25 mouse cellular contexts compared by ENCODE assay signal in the genomic region with DNA sequence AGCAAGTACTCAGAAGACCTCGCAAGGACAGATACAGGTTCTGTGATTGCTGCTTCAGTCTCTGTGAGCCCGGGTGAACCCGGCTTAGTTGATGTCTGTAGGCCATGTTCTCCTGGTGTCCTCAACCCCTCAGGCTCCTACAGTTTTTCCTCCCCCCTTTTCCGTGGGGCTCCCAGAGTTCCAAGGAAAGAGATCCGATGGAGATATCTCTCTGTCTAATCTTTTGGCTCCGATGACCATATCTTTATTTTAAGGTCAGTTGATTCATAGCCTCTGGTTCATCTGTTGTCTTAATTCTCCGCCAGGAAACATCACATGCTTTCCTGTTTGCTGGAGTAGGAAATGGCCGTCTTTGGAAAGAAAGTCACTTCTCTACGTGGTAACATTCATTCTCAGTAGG. TPM values are rescaled to one million over a fixed set of nuclear protein-coding genes. Genes with fewer than 3 reads are reported as not detected.
DNase-seq lines count a peak whose midpoint lies in the region; ATAC-seq and TF ChIP-seq lines count a peak whose summit lies in the region.
"Had no signal": no experiment of that assay in that cellular context is flagged by ENCODE, and none has a peak within 500 bp of the region (broad histone marks: within the 10 kb centered on the region; RNA-seq: fewer than 3 reads in every experiment).

No protein-coding gene starts in this region.

- ATAC-seq in kidney, postnatal 0 days (replicated peaks; ENCODE audit: low FRiP score, low read depth), result no peak
- ATAC-seq in lung, postnatal 0 days, result peak; percentile 31; the same call in 1 of the 2 replicates
- no peak for ATAC-seq in hindbrain, postnatal 0 days
- ATAC-seq: activated CD4-positive, CD25-positive, alpha-beta regulatory T cell, adult 4 months; forebrain, postnatal 0 days; intestine, postnatal 0 days; Patski had no signal

- H3K27ac ChIP-seq in kidney, postnatal 0 days, result peak overlapping the region; percentile 19; the same call in 1 of the 2 replicates
- peak overlapping the region; percentile 72 for H3K27ac ChIP-seq in lung, postnatal 0 days (ENCODE audit: low read length)
- no peak overlapping the region for H3K27ac ChIP-seq in hindbrain, postnatal 0 days
- H3K27ac ChIP-seq: embryonic facial prominence, embryonic 13.5 days; heart, embryonic 13.5 days; hindbrain, embryonic 13.5 days; limb, embryonic 15.5 days; lung, embryonic 15.5 days; stomach, postnatal 0 days had no signal

- no peaks in the 10 kb centered on the region; the same call in 1 of the 2 replicates for H3K4me1 ChIP-seq in kidney, postnatal 0 days (replicated peaks; ENCODE audit: insufficient read depth, low read length)
- no peaks in the 10 kb centered on the region for H3K4me1 ChIP-seq in lung, postnatal 0 days (ENCODE audit: insufficient read depth, low read depth, low read length)
- H3K4me1 ChIP-seq in hindbrain, postnatal 0 days (ENCODE audit: insufficient read depth, low read length), result no peaks in the 10 kb centered on the region

- H3K9ac ChIP-seq in kidney, postnatal 0 days (ENCODE audit: low read depth, low read length), result no peak overlapping the region
- no peak overlapping the region for H3K9ac ChIP-seq in lung, postnatal 0 days (replicated peaks; ENCODE audit: low read depth)
- H3K9ac ChIP-seq in hindbrain, postnatal 0 days (replicated peaks; ENCODE audit: low read length), result no peak overlapping the region
- H3K9ac ChIP-seq: embryonic facial prominence, embryonic 13.5 days; forebrain, postnatal 0 days; heart, embryonic 13.5 days; hindbrain, embryonic 13.5 days; limb, embryonic 15.5 days; lung, embryonic 15.5 days had no signal

- DNase-seq in heart, adult 9 months (ENCODE audit: low spot score in 2 of 2), result peak; percentile 57 to 81
- no peak for DNase-seq in heart, postnatal 25 days (ENCODE audit: low spot score)
- DNase-seq in heart, postnatal 36 days, result peak; percentile 29 to 35
- peak; percentile 55 for DNase-seq in kidney, postnatal 0 days (ENCODE audit: low spot score)
- DNase-seq in lung, postnatal 0 days (ENCODE audit: low spot score), result peak; percentile 68
- DNase-seq in cerebellum, adult 9-10 months, result no peak
- DNase-seq in hindbrain, postnatal 0 days (ENCODE audit: low spot score), result no peak
- DNase-seq: cerebellum, adult 9-11 months; forebrain, postnatal 0 days; layer of hippocampus, adult 9-11 months; right cerebral cortex, adult 18-20 months; thymus, postnatal 25 days had no signal

- TF ChIP-seq EP300 in lung, postnatal 0 days (IDR thresholded peaks at IDR 0.05), result peak; percentile 90

- H3K27me3 ChIP-seq in kidney, postnatal 0 days (ENCODE audit: insufficient read depth, low read length), result peaks cover 5% of the 10 kb centered on the region; the same call in 1 of the 2 replicates
- no peaks in the 10 kb centered on the region; the same call in 1 of the 2 replicates for H3K27me3 ChIP-seq in lung, postnatal 0 days (replicated peaks; ENCODE audit: insufficient read depth, low read length)
- H3K27me3 ChIP-seq in hindbrain, postnatal 0 days (ENCODE audit: insufficient read depth, low read length), result peaks cover 18% of the 10 kb centered on the region

- no peaks in the 10 kb centered on the region for H3K36me3 ChIP-seq in kidney, postnatal 0 days (ENCODE audit: insufficient read depth, low read length)
- H3K36me3 ChIP-seq in lung, postnatal 0 days (ENCODE audit: insufficient read depth, low read length), result no peaks in the 10 kb centered on the region
- H3K36me3 ChIP-seq in hindbrain, postnatal 0 days (ENCODE audit: insufficient read depth, low read length), result no peaks in the 10 kb centered on the region
- H3K36me3 ChIP-seq: embryonic facial prominence, embryonic 13.5 days; hindbrain, embryonic 13.5 days; limb, embryonic 15.5 days; lung, embryonic 15.5 days had no signal

- intact Hi-C loops in heart, postnatal 25 days (cut with DNase I), result no loop called here
- intact Hi-C loops in heart, postnatal 36 days (cut with DNase I), result no loop called here

- H3K4me2 ChIP-seq in kidney, postnatal 0 days (ENCODE audit: low read length), result peak overlapping the region; percentile 13; the same call in 1 of the 2 replicates
- H3K4me2 ChIP-seq in lung, postnatal 0 days (replicated peaks; ENCODE audit: low read depth, low read length), result no peak overlapping the region; the same call in 1 of the 2 replicates
- H3K4me2 ChIP-seq in hindbrain, postnatal 0 days (ENCODE audit: low read depth, low read length), result no peak overlapping the region
- H3K4me2 ChIP-seq: embryonic facial prominence, embryonic 13.5 days; heart, embryonic 13.5 days; hindbrain, embryonic 13.5 days; limb, embryonic 15.5 days; lung, embryonic 15.5 days had no signal

- no peak for TF ChIP-seq CTCF in kidney, postnatal 0 days (IDR thresholded peaks at IDR 0.05; ENCODE audit: low read depth)
- no peak for TF ChIP-seq CTCF in lung, postnatal 0 days (IDR thresholded peaks at IDR 0.05)
- no peak for TF ChIP-seq CTCF in hindbrain, postnatal 0 days (IDR thresholded peaks at IDR 0.05; ENCODE audit: low read depth)

- WGBS in kidney, postnatal 0 days, result 60% methylated on average over 9 of the region's 9 CpGs
- WGBS in lung, postnatal 0 days, result 63% methylated on average over 9 of the region's 9 CpGs
- 85% methylated on average over 9 of the region's 9 CpGs for WGBS in hindbrain, postnatal 0 days

- H3K4me3 ChIP-seq in kidney, postnatal 0 days (replicated peaks; ENCODE audit: low read depth, low read length), result no peak overlapping the region
- no peak overlapping the region for H3K4me3 ChIP-seq in lung, postnatal 0 days (ENCODE audit: low read depth, low read length)
- no peak overlapping the region for H3K4me3 ChIP-seq in hindbrain, postnatal 0 days (ENCODE audit: low read length)
- H3K4me3 ChIP-seq: embryonic facial prominence, embryonic 13.5 days; heart, embryonic 13.5 days; hindbrain, embryonic 13.5 days; limb, embryonic 15.5 days; lung, embryonic 15.5 days had no signal

- H3K9me3 ChIP-seq in kidney, postnatal 0 days (replicated peaks; ENCODE audit: low read length), result no peaks in the 10 kb centered on the region
- H3K9me3 ChIP-seq in lung, postnatal 0 days (ENCODE audit: low read length), result no peaks in the 10 kb centered on the region
- H3K9me3 ChIP-seq in hindbrain, postnatal 0 days (ENCODE audit: low read length), result no peaks in the 10 kb centered on the region
- H3K9me3 ChIP-seq: embryonic facial prominence, embryonic 13.5 days; heart, embryonic 13.5 days; hindbrain, embryonic 13.5 days; limb, embryonic 15.5 days; lung, embryonic 15.5 days had no signal

RNA-seq across cellular contexts. Expression of a gene that starts 2.1 kb away (rescaled TPM):
- 10 to 100 TPM; 60.8 to 70.3 TPM for total RNA-seq in heart, postnatal 25 days (2021)
- total RNA-seq in heart, postnatal 36 days (2021), result 10 to 100 TPM; 62.8 to 83.5 TPM
- 19.5 and 21.1 TPM in 2 replicates for polyA plus RNA-seq in kidney, postnatal 0 days (2015; fragmentation: Nextera tagmentation; extraction: Ambion mirVana)
- polyA plus RNA-seq in lung, postnatal 0 days (2015; fragmentation: Nextera tagmentation; extraction: Ambion mirVana), result 25.8 and 29.9 TPM in 2 replicates
- total RNA-seq in hindbrain, postnatal 0 days (2014; rRNA removed), result 1.8 and 2.2 TPM in 2 replicates
- 2.1 and 2.4 TPM in 2 replicates for polyA plus RNA-seq in hindbrain, postnatal 0 days (2015; fragmentation: Nextera tagmentation; extraction: Ambion mirVana)
- polyA plus RNA-seq: Patski had no signal

RNA-seq across cellular contexts. Expression of a gene that starts 38.7 kb away (rescaled TPM):
- 100 to 1,000 TPM; 172 to 215 TPM for total RNA-seq in heart, postnatal 25 days (2021)
- 100 to 1,000 TPM; 182 to 201 TPM for total RNA-seq in heart, postnatal 36 days (2021)
- 6.1 and 7.1 TPM in 2 replicates for polyA plus RNA-seq in kidney, postnatal 0 days (2015; fragmentation: Nextera tagmentation; extraction: Ambion mirVana)
- polyA plus RNA-seq in lung, postnatal 0 days (2015; fragmentation: Nextera tagmentation; extraction: Ambion mirVana), result 20.6 and 22.0 TPM in 2 replicates
- 0.42 and 4.5 TPM in 2 replicates for total RNA-seq in hindbrain, postnatal 0 days (2014; rRNA removed)
- polyA plus RNA-seq in hindbrain, postnatal 0 days (2015; fragmentation: Nextera tagmentation; extraction: Ambion mirVana), result 2.4 and 3.4 TPM in 2 replicates
- total RNA-seq: megakaryocyte-erythroid progenitor cell, adult 5-6 weeks had no signal
- polyA plus RNA-seq: activated CD4-positive, CD25-positive, alpha-beta regulatory T cell, adult 4 months; Patski had no signal

RNA-seq across cellular contexts. Expression of a gene that starts 40.8 kb away (rescaled TPM):
- total RNA-seq in heart, postnatal 25 days (2021), result 10 to 100 TPM; 12.1 to 14.5 TPM
- 10 to 100 TPM; 11.3 to 13.3 TPM for total RNA-seq in heart, postnatal 36 days (2021)
- 23.7 and 24.0 TPM in 2 replicates for polyA plus RNA-seq in kidney, postnatal 0 days (2015; fragmentation: Nextera tagmentation; extraction: Ambion mirVana)
- polyA plus RNA-seq in lung, postnatal 0 days (2015; fragmentation: Nextera tagmentation; extraction: Ambion mirVana), result 9.5 and 10.8 TPM in 2 replicates
- 23.5 and 34.2 TPM in 2 replicates for total RNA-seq in hindbrain, postnatal 0 days (2014; rRNA removed)
- 26.0 and 27.2 TPM in 2 replicates for polyA plus RNA-seq in hindbrain, postnatal 0 days (2015; fragmentation: Nextera tagmentation; extraction: Ambion mirVana)

RNA-seq across cellular contexts. Expression of a gene that starts 42.6 kb away (rescaled TPM):
- total RNA-seq in heart, postnatal 25 days (2021), result 1 to 10 TPM; 1.1 to 1.5 TPM
- 1 to 10 TPM in 1 of 2 experiments, under 1 TPM in 1; 0.92 to 1.4 TPM for total RNA-seq in heart, postnatal 36 days (2021)
- polyA plus RNA-seq in kidney, postnatal 0 days (2015; fragmentation: Nextera tagmentation; extraction: Ambion mirVana), result 9.4 and 11.5 TPM in 2 replicates
- 2.2 and 3.1 TPM in 2 replicates for polyA plus RNA-seq in lung, postnatal 0 days (2015; fragmentation: Nextera tagmentation; extraction: Ambion mirVana)
- total RNA-seq in hindbrain, postnatal 0 days (2014; rRNA removed), result 1.5 and 3.2 TPM in 2 replicates
- polyA plus RNA-seq in hindbrain, postnatal 0 days (2015; fragmentation: Nextera tagmentation; extraction: Ambion mirVana), result 2.2 and 2.4 TPM in 2 replicates

RNA-seq across cellular contexts. Expression of a gene that starts 57.1 kb away (rescaled TPM):
- not detected for total RNA-seq in heart, postnatal 25 days (2021)
- not detected for total RNA-seq in heart, postnatal 36 days (2021)
- polyA plus RNA-seq in kidney, postnatal 0 days (2015; fragmentation: Nextera tagmentation; extraction: Ambion mirVana), result 0.55 and 0.60 TPM in 2 replicates
- polyA plus RNA-seq in lung, postnatal 0 days (2015; fragmentation: Nextera tagmentation; extraction: Ambion mirVana), result 0.24 and 0.27 TPM in 2 replicates
- total RNA-seq in hindbrain, postnatal 0 days (2014; rRNA removed), result not detected in 2 replicates
- 0.13 TPM in 1 of 2 replicates, not detected in the other for polyA plus RNA-seq in hindbrain, postnatal 0 days (2015; fragmentation: Nextera tagmentation; extraction: Ambion mirVana)
- total RNA-seq: adrenal gland, postnatal 36 days; forebrain, postnatal 0 days; gastrocnemius, adult 8-10 months; left cerebral cortex, postnatal 14 days; megakaryocyte-erythroid progenitor cell, adult 5-6 weeks had no signal
- polyA plus RNA-seq: stomach, postnatal 0 days had no signal

Comparison
In these comparisons a context has a peak if more than half of its experiments do, and no peak if none do; other contexts are left out.
1. DNase-seq: peak in heart, adult 9 months (2 of 2), heart, postnatal 36 days (2 of 2), kidney, postnatal 0 days (single experiment) and lung, postnatal 0 days (single experiment); none in heart, postnatal 25 days (single experiment), cerebellum, adult 9-10 months (single experiment) and hindbrain, postnatal 0 days (single experiment).
2. RNA of a gene that starts 2.1 kb away (total RNA-seq): 62.8 to 83.5 TPM in heart, postnatal 36 days and 60.8 to 70.3 TPM in heart, postnatal 25 days; 1.8 to 2.2 TPM in hindbrain, postnatal 0 days; every median in the first group is over 10 times any median in the second.
3. RNA of a gene that starts 38.7 kb away (total RNA-seq): 172 to 215 TPM in heart, postnatal 25 days and 182 to 201 TPM in heart, postnatal 36 days; 0.42 to 4.5 TPM in hindbrain, postnatal 0 days; every median in the first group is over 10 times any median in the second.